Mouse (Mus musculus) forebrain, embryonic 12.5 days (tissue): ENCODE measurements around the gene Trim27. TPM values are rescaled to one million over a fixed set of nuclear protein-coding genes. Genes with fewer than 3 reads are reported as not detected.

Experiments
- ATAC-seq: fragments of 200-750 bp; cut with Nextera tagmentation; 2 replicates; pipeline ENCODE4 v1.8.0; 2017; ENCODE audit warnings: moderate TSS enrichment; ENCODE audit not compliant: low FRiP score
- H3K27ac ChIP-seq: fragments of 300-500 bp; sonication (generic); 2 replicates; pipeline ENCODE4 v1.5.1; 2016; ENCODE audit warnings: mild to moderate bottlenecking
- H3K27me3 ChIP-seq: fragments of 300-500 bp; sonication (generic); 2 replicates; pipeline ENCODE4 v1.6.1; 2016; ENCODE audit warnings: mild to moderate bottlenecking
- H3K36me3 ChIP-seq: fragments of 300-500 bp; sonication (generic); replicated peaks from 2 replicates; pipeline ENCODE4 v1.6.1; 2016; ENCODE audit warnings: mild to moderate bottlenecking
- H3K4me1 ChIP-seq: fragments of 300-500 bp; sonication (generic); 2 replicates; pipeline ENCODE4 v1.6.1; 2016
- H3K4me2 ChIP-seq: fragments of 300-500 bp; sonication (generic); 2 replicates; pipeline ENCODE4 v1.6.1; 2016; ENCODE audit warnings: mild to moderate bottlenecking, moderate library complexity
- H3K4me3 ChIP-seq: fragments of 300-500 bp; sonication (generic); replicated peaks from 2 replicates; pipeline ENCODE4 v1.5.1; 2016; ENCODE audit warnings: mild to moderate bottlenecking
- H3K9ac ChIP-seq: fragments of 300-500 bp; sonication (generic); 2 replicates; pipeline ENCODE4 v1.6.1; 2016; ENCODE audit warnings: mild to moderate bottlenecking
- H3K9me3 ChIP-seq: fragments of 300-500 bp; sonication (generic); 2 replicates; pipeline ENCODE4 v1.6.1; 2016
- WGBS: fragments of 180-500 bp; shearing (Covaris S2); methylation state at CpG from one replicate; pipeline ENCODE4 v1.1.7; 2016; 5-methylcytosine and 5-hydroxymethylcytosine counted together
- polyA plus RNA-seq: library from polyadenylated mRNA; unstranded; fragments of >200 nt; fragmentation: Nextera tagmentation; extraction: Ambion mirVana; gene quantifications from 2 replicates; pipeline ENCODE4 v1.2.1, GENCODE M21; 2016

The Trim27 gene
- polyA plus RNA-seq: 132 and 153 TPM in 2 replicates

DNA sequence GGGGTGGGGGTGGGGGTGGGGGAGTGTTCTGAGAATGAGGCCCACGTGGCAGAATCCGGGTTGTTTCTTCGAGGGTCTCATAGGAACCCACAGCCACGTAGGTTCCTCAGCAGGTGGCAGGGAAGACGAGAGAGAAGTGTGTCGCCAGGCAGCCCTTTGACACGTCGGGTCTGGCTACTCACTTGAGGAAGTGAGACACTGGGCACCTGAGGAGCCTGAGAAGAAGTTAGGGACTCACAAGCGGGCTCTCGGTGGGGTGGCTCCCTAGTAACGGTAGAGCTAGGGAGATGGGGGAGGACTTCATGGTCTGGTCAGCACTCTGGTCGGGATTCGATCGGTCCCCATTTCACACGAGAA is at the start of gene Trim27:
Trim27 (plus strand) TSS at position 79 of the 357 bp plus-strand sequence.
- Histone ChIP-seq H3K27me3 (peaks cover 2% of the 10 kb centered on the region; the same call in 1 of the 2 replicates), H3K4me1 (peaks cover 31% of the 10 kb centered on the region), H3K36me3 (peaks cover 26% of the 10 kb centered on the region), H3K9me3 (no peaks in the 10 kb centered on the region), H3K27ac (peak within 1 kb of the TSS; percentile 96), H3K9ac (peak within 1 kb of the TSS; percentile 88), H3K4me3 (peak within 1 kb of the TSS; percentile 96), H3K4me2 (peak within 1 kb of the TSS; percentile 86)
- ATAC-seq: peak; percentile 52
- WGBS: 1% methylated on average over 15 of the region's 15 CpGs

DNA sequence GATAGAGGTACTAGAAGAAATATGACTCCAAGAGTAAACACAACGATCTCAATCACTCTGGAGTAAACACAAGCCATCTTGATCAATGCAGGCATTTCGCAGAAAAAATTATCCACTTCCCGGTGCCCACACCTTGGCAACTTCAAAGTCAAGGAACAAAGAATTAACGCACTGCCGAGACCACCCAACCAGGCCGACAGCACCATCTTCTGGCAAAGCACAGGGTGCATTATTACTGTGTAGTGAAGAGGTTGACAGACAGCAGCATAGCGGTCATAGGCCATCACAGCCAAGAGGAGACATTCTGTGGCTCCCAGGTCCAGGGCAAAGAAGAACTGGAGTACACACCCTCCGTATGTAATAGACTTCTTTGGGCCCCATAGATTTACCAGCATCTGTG is 36.8 kb upstream of the Trim27 start:
- H3K4me3 ChIP-seq: no peak overlapping the region
- no peak overlapping the region for H3K27ac ChIP-seq
- H3K4me1 ChIP-seq: no peaks in the 10 kb centered on the region
- 54% methylated on average over 8 of the region's 8 CpGs for WGBS
- H3K36me3 ChIP-seq: no peaks in the 10 kb centered on the region
- no peak overlapping the region for H3K9ac ChIP-seq
- no peak overlapping the region for H3K4me2 ChIP-seq
- H3K27me3 ChIP-seq: no peaks in the 10 kb centered on the region
- H3K9me3 ChIP-seq: no peaks in the 10 kb centered on the region
- no peak for ATAC-seq

DNA sequence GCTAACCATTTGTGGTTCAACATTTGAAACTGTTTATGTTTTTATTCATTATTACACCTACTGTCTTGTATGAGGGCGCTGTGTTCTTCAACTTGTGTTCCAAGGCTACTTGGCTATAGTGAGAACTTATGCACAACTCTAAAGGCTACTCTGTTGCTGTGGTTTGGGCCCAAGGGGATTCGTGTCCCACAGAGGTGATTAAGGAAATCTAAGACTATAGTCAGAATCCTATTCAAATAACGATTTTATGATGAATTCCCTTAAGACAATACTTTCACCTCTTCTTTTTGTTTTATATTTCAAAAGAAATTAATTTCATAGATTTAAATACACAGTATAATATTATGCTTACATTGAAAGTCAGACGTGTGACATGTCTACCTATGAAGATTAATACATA is 33.5 kb upstream of the Trim27 start, which contains the start of gene Olfr1368:
Olfr1368 (minus strand) TSS at position 101 of the 400 bp plus-strand sequence.
- 79% methylated on average over 4 of the region's 4 CpGs for WGBS
- no peak within 1 kb of the TSS for H3K4me2 ChIP-seq
- H3K9me3 ChIP-seq: no peaks in the 10 kb centered on the region
- no peak within 1 kb of the TSS for H3K27ac ChIP-seq
- no peaks in the 10 kb centered on the region for H3K4me1 ChIP-seq
- no peak for ATAC-seq
- H3K9ac ChIP-seq: no peak within 1 kb of the TSS
- H3K36me3 ChIP-seq: no peaks in the 10 kb centered on the region
- peaks cover 3% of the 10 kb centered on the region; the same call in 1 of the 2 replicates for H3K27me3 ChIP-seq
- H3K4me3 ChIP-seq: no peak within 1 kb of the TSS

DNA sequence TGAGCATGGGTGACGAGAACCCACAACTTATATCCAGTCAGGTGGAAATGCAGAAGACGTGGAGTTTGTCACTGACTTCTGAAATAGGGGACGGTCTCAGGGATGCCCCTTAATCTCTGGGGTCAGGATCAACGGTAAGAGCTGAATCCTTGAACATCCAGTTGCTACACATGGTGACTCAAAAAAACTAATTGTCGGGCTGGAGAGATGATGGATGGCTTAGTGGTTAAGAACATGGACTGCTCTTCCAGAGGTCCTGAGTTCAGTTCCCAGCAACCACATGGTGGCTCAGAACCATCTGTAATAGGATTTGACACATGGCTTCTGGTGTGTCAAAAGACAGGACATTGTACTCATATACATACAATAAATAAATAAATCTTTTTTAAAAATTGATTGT is 23.4 kb upstream of the Trim27 start:
- ATAC-seq: no peak
- H3K4me2 ChIP-seq: no peak overlapping the region
- H3K27me3 ChIP-seq: peaks cover 12% of the 10 kb centered on the region; the same call in 1 of the 2 replicates
- no peak overlapping the region for H3K4me3 ChIP-seq
- H3K27ac ChIP-seq: no peak overlapping the region
- no peaks in the 10 kb centered on the region for H3K9me3 ChIP-seq
- no peak overlapping the region for H3K9ac ChIP-seq
- peaks cover 8% of the 10 kb centered on the region for H3K4me1 ChIP-seq
- 84% methylated on average over 5 of the region's 5 CpGs for WGBS
- no peaks in the 10 kb centered on the region for H3K36me3 ChIP-seq

- Histone ChIP-seq H3K9ac (no peak overlapping the region), H3K27ac (no peak overlapping the region), H3K9me3 (no peaks in the 10 kb centered on the region), H3K36me3 (no peaks in the 10 kb centered on the region), H3K4me3 (no peak overlapping the region; the same call in 1 of the 2 replicates), H3K27me3 (peaks cover 12% of the 10 kb centered on the region; the same call in 1 of the 2 replicates), H3K4me1 (peaks cover 8% of the 10 kb centered on the region), H3K4me2 (peak overlapping the region; percentile 89)
- 3% methylated on average over 9 of the region's 9 CpGs for whole genome bisulfite sequencing
- ATAC-seq: no peak
Measured at GRCm38 (mm10) chr13:21158071-21158470, 21.2 kb upstream of the Trim27 start.

- WGBS: under 1% methylated on average over 19 of the region's 19 CpGs
- peak overlapping the region; percentile 56 for H3K9ac ChIP-seq
- peak; percentile 36; the same call in 1 of the 2 replicates for ATAC-seq
- peak overlapping the region; percentile 89 for H3K4me2 ChIP-seq
- H3K4me1 ChIP-seq: peaks cover 8% of the 10 kb centered on the region
- no peaks in the 10 kb centered on the region for H3K9me3 ChIP-seq
- peaks cover 12% of the 10 kb centered on the region; the same call in 1 of the 2 replicates for H3K27me3 ChIP-seq
- no peaks in the 10 kb centered on the region for H3K36me3 ChIP-seq
- peak overlapping the region; percentile 56 for H3K4me3 ChIP-seq
- no peak overlapping the region for H3K27ac ChIP-seq
Measured at GRCm38 (mm10) chr13:21158785-21159474, 20.3 kb upstream of the Trim27 start.

DNA sequence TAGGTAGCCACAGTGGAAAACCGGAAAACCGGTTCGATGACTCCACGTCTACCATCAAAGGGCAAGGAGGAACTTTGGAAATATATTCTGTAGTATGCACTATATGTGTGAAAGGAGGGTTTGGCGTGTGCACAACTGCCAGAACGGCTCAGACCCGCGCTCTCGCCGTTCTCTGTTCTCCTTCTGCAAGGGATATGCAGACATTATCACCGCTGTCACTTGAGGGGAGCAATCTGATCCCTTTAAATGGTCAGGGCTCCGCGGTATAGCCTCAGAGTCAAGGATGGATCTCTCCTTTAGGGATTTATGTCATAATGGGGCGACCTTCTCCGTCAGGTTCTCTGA is 19.8 kb upstream of the Trim27 start:
- Histone ChIP-seq H3K4me1 (peaks cover 8% of the 10 kb centered on the region), H3K36me3 (no peaks in the 10 kb centered on the region), H3K27ac (no peak overlapping the region), H3K27me3 (peaks cover 15% of the 10 kb centered on the region; the same call in 1 of the 2 replicates), H3K4me3 (peak overlapping the region; percentile 56), H3K9ac (peak overlapping the region; percentile 56), H3K9me3 (no peaks in the 10 kb centered on the region), H3K4me2 (peak overlapping the region; percentile 89)
- under 1% methylated on average over 15 of the region's 15 CpGs for WGBS
- no peak; the same call in 1 of the 2 replicates for ATAC-seq

- H3K4me3 ChIP-seq: peak overlapping the region; percentile 56
- peaks cover 8% of the 10 kb centered on the region for H3K4me1 ChIP-seq
- H3K36me3 ChIP-seq: no peaks in the 10 kb centered on the region
- H3K9me3 ChIP-seq: no peaks in the 10 kb centered on the region
- peak; percentile 52 for ATAC-seq
- H3K27me3 ChIP-seq: peaks cover 15% of the 10 kb centered on the region; the same call in 1 of the 2 replicates
- H3K4me2 ChIP-seq: peak overlapping the region; percentile 89
- peak overlapping the region; percentile 56 for H3K9ac ChIP-seq
- 1% methylated on average over 16 of the region's 16 CpGs for WGBS
- no peak overlapping the region for H3K27ac ChIP-seq
Measured at GRCm38 (mm10) chr13:21160041-21160511, 19.2 kb upstream of the Trim27 start.

DNA sequence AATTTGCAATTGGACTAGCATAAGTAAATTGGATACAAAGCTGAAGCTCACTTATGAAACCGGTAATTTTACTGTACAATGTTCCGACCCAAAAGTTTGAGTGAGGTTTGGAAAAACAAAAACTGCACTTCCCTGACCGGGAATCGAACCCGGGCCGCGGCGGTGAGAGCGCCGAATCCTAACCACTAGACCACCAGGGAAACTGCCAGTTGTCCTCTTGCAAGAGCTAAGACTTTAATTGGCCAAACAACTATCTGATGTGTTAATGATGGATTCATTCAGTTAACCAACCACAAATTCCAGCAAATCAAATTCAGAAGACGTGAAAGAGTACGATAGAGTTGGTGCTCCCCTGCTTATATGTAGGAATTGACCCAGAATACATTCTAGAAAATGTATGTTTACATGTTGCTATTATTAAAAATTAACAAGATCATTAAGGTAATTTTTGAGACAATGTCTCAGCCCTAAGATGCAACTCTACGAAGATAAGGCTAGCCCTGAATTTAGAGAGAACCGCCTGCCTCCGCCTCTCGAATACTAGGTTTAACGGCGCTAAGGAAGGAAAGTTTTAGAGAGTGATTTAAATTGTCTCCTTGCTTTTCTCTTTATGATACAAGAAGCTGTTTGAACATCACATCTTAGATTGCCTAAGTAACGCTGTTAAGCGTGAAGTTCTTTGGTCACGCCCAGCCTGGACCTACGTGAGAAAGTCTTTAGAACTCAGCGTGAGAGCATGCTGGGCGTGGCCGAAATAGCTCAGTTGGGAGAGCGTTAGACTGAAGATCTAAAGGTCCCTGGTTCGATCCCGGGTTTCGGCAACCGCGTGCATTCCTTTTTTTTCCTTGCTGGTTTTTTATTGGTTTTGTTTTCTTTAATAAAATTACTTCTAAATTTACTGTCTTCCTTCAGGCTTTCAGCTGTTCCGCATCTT is 18.3 kb upstream of the Trim27 start:
- Histone ChIP-seq H3K27me3 (peaks cover 22% of the 10 kb centered on the region; the same call in 1 of the 2 replicates), H3K36me3 (no peaks in the 10 kb centered on the region), H3K4me1 (peaks cover 8% of the 10 kb centered on the region), H3K4me2 (peak overlapping the region; percentile 89), H3K9me3 (no peaks in the 10 kb centered on the region), H3K9ac (0 out of 2 replicates have a peak overlapping the region, but pooled peaks have one; percentile 7), H3K4me3 (peak overlapping the region; percentile 56), H3K27ac (no peak overlapping the region)
- peak; percentile 88 for ATAC-seq
- under 1% methylated on average over 32 of the region's 32 CpGs for WGBS

DNA sequence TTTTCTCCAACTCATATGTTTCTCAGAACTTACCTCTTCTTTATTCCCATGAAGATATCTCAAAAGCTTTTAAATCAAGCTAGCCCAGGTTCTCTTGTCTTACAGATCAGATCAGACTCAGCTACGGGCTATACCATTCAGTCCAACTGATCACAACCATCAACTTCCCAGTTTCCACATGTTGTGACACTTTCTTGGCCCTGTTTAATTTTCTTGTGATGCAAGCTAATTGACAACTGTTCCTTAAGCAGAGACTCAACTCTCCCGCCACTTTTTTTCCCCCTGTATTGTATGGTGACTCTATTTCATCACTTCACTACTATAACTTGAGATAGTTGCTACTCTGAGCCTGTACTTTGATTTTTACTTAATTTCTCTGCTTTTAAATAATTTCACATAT is 17.7 kb upstream of the Trim27 start:
- WGBS: 36% methylated on average over 2 of the region's 2 CpGs
- Histone ChIP-seq H3K4me2 (peak overlapping the region; percentile 89), H3K4me1 (peaks cover 8% of the 10 kb centered on the region), H3K27me3 (peaks cover 20% of the 10 kb centered on the region; the same call in 1 of the 2 replicates), H3K27ac (no peak overlapping the region), H3K9ac (0 out of 2 replicates have a peak overlapping the region, but pooled peaks have one; percentile 7), H3K4me3 (peak overlapping the region; percentile 56), H3K9me3 (no peaks in the 10 kb centered on the region), H3K36me3 (no peaks in the 10 kb centered on the region)
- peak; percentile 31; the same call in 1 of the 2 replicates for ATAC-seq

GRCm38 (mm10) chr13:21162591-21162990 is 16.7 kb upstream of the Trim27 start:
- no peak overlapping the region for H3K4me2 ChIP-seq
- no peak overlapping the region for H3K9ac ChIP-seq
- no peaks in the 10 kb centered on the region for H3K9me3 ChIP-seq
- peaks cover 18% of the 10 kb centered on the region; the same call in 1 of the 2 replicates for H3K27me3 ChIP-seq
- H3K27ac ChIP-seq: no peak overlapping the region
- no peaks in the 10 kb centered on the region for H3K36me3 ChIP-seq
- ATAC-seq: no peak
- no peak overlapping the region for H3K4me3 ChIP-seq
- 67% methylated on average over 5 of the region's 5 CpGs for WGBS
- peaks cover 8% of the 10 kb centered on the region for H3K4me1 ChIP-seq
